Mouse (Mus musculus) brain, embryonic 14.5 days (tissue): ENCODE results near the gene Pcyt1a.

Experiments
- CTCF ChIP-seq: fragments of 200-500 bp; IDR thresholded peaks from 2 replicates; pipeline ENCODE4 v1.5.1; 2012; ENCODE audit warnings: inconsistent platforms, mild to moderate bottlenecking, moderate library complexity, borderline replicate concordance; ENCODE audit not compliant: insufficient read depth, insufficient read length; ENCODE audit errors: extremely low read depth
- POLR2A ChIP-seq: fragments of 200-500 bp; IDR thresholded peaks from 2 replicates; pipeline ENCODE4 v1.6.1; 2012; ENCODE audit warnings: mild to moderate bottlenecking, inconsistent platforms, borderline replicate concordance; ENCODE audit not compliant: poor library complexity, insufficient read depth, insufficient read length, severe bottlenecking; ENCODE audit errors: extremely low read depth

DNA sequence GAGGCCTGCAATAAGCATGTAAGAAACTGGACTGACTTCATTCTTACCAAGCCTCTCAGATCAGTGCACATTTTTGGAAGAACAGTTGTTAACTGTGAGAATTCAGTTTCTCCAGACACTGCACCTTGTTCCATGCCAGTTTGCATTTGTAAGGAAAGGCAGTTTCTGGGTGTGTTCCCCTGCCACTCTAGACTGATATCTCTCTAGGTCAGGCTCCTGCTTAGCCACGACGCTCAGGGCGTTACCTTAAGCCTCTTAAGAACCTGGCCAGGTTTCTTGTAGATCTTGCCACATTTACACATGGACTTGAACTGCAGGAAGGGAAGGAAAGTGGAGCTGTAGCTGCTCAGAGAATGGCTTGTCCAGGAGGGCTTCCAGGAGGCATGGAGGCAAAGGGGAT lies 18.9 kb downstream of the Pcyt1a start:
- TF ChIP-seq CTCF (no peak), POLR2A (no peak)
